Mouse (Mus musculus) v-Abl transformed pro-B cells (cell line): ENCODE measurements at regions not wholly inside any gene's neighbourhood (a gene's known extent, or its start where the extent isn't known, plus 50 kb on each side); places are given as distances from the start of the nearest gene placed in this dataset.

ENCODE experiments used
- in situ Hi-C, 2 experiments: fragments of 400-800 bp; cut with MboI; formaldehyde crosslinking; loops; one replicate each; pipeline ENCODE4 v1.15.1; 2025; ENCODE audit not compliant: unreplicated experiment in 2 of 2

- in situ Hi-C loops = no loop called here
Measured at GRCm38 (mm10) chr9:69705942-69706341, 54.8 kb downstream of the Foxb1 start.

DNA sequence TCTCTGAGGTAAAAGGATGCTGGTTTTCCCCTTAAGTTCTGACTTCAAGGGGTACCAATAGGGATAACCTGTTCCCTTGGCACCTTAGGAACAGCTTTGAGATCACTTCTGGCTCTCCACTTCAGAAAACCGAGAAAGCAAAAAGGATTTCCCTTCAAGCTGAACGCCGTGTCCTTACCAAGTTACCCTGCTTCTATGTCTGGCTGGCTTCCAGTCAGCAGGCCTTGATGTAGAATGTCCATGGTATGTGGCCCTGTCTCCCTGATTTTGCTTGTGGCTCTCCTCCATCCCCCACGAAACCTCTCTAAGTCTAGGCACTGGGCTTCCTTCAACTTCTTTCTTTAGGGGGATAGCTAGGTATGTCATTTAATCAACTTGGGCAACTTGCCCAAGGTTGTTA is 55.7 kb downstream of the Foxb1 start:
- in situ Hi-C loops = no loop called here

DNA sequence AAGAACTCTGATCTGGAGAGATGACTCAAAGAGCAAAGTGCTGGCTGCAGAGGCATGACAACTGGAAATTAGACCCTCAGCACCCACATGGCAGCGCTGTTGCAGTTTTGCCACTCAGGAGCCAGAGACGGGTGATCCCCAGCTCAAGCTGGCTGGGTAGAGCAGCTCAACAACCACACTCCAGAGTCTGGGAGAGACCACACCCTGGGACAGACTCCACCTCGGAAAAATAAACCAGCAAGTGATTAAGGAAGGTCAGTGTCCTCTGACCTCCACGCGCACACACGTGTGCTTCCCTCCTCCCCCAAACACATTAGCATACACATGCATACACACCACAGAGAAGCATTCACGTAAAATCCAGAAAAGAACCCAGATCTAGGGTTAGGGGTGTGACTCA is 57.0 kb downstream of the Foxb1 start:
- in situ Hi-C loops = no loop called here

- in situ Hi-C loops = no loop called here
Measured at GRCm38 (mm10) chr9:69702156-69702928, 58.4 kb downstream of the Foxb1 start.

GRCm38 (mm10) chr9:69700696-69701095 is 60.0 kb downstream of the Foxb1 start:
- in situ Hi-C loops = no loop called here

- in situ Hi-C loops = no loop called here
Measured at GRCm38 (mm10) chr9:69691756-69692155, 69.0 kb downstream of the Foxb1 start.

DNA sequence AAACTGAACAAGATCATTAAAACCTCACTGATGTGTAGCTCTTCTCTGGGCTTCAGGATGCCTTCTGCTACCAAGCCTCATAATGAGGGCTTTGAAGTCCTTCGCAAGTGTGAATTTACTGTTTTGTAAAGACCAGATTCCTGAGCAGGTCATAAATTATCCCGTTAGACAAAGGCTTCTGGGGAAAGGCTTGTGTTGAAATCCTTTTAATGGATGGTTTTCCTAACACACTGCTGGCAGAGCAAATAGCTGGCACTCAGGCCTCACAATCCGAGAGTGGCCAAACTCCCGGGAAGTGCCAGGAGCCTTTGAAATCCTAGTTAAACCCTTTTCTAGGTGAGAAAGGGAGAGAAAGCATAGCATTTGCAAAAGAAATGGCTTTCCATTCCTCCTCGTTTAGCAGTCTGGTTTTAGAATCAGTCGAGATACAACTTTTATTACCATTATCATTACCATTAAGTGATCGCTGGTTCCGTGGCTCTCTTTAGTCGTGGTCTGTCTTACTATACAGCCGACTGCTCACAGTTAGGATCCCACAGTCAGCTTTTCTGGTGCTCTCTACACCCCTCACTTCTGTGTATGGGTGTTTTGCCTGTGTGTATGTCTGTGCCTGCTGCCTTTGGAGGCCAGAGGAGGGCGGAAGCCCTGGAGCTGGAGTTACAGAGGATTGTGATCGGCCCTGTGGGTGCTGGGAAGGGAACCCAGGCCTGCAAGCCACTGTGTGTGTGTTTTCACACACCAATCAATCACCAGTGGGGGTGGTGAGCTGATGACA is 73.2 kb downstream of the Foxb1 start:
- in situ Hi-C loops = no loop called here

DNA sequence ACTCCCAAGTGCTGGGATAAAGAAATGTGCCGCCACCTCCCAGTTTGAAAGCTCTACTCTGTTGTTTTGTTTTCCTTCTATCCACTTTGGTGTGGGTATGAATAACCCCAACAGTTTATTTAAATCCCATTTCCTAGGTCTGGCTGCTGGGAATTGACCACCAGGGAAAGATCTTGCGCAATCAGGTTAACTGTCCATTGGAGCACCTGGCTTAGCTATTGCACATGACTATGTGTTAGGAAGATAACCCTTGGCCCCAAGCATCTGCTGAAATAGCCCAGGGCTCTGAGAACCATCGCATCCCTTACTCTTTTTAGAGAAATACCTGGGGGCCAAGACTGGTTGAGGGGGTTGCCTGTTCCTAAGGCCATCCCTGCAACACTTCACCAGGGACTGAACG is 74.0 kb downstream of the Foxb1 start:
- in situ Hi-C loops = no loop called here

DNA sequence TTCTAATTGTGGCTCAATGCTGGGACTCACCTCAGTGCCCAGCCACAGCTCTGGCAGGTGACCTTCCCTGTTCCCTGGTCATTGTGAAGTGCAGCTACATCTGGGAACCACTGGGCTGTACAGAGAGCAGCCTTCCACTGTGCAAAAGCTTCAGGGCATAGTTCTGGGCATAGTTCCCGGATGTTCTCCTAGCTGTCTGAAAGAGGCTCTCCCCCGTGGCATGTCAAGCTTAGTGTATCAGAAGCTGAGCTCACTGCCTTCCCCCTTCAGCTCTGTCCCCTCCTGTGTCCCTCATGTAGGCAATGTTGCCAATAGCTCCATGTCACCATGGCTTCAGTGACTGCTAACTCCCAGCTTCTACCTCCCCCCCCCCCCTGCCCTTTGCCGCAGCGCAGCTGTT is 75.1 kb downstream of the Foxb1 start:
- in situ Hi-C loops = no loop called here

DNA sequence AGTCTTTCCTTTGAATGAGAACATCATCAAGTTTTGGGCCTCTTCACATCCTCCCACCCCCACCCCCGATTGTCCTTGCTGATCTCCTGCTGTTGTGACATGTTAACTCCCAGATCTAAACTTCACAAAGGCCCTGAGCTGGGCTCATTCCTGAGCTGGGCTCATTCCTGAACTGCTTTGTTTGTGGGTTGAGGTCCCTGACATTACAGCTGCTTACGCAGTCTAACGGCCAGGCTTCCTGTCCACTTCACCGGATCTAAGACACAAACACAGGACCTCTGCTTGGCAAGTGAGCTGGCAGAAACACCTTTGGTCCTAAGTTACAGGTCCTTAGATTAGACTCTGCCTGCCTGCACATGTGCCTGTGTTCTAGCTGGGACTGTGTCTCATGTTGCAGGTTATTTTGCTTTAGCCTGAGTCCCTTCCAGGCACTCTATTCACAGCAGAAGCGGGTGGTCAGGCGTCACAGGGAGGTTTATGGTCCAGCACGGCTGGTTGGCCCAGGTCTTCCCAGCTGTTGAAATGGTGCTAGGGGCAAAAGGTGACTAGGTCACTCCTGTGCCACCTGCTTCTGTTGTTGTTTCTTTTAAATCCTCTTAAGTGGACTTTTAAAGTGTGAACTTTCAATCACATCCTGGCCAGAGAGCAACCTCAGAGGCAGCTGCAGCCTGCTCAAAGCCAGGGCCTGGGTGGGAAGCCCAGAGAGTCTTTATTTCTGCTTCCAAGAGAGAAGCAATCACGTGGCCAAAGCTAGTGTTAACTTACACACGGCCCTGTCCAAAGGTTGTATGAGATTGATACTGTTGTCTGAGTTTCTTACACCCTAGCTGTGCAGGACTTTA is 79.1 kb downstream of the Foxb1 start:
- in situ Hi-C loops = no loop called here

DNA sequence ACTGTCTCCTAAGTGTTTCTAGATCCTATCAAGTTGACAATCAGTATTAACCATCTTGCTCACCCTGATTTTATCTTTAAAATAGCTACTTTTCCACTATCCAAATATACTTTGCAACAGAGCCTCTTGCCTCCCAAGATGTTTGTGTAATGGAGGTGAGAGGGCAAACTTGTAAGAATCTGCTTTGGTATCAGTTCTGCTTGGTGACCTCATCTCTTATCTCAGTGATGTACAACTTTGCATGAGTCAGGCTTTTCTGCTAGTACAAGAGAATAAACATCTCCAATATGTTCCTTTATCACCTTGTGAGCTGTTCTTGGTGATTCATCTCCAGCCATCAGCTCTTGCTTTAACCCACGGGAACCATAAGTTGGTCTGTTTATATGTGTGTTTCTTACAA is 82.1 kb downstream of the Foxb1 start:
- in situ Hi-C loops = no loop called here

DNA sequence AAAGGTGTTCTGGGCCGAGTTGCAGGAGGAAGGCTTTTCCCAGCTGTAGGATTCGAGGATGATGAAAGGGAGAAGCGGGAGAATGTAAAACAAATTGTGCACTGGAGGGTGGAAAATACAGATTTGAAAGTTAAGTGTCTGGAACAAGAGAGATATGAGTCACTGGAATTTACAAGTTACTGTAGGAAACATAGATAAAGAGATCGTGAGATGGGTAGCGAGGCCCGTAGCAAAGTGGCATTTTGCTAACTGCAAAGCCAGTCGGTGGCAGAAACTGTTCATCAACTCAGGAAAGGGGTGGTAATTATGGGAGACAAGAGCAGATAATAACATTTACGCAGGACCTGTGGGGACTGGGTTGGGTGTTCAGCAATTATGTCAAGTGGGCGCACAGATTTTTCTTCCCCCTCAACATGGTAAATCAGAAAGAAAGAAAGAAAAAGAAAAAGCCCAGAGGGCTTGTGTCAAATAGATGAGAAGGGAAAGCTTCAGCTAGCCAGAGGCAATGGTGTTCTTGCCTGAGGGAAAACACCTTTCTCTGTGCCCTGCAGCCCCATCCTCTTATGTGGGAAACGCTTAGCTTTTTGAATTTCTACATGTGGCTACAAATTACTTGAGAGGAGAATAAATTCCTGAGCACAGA is 87.2 kb downstream of the Foxb1 start:
- in situ Hi-C loops = no loop called here

DNA sequence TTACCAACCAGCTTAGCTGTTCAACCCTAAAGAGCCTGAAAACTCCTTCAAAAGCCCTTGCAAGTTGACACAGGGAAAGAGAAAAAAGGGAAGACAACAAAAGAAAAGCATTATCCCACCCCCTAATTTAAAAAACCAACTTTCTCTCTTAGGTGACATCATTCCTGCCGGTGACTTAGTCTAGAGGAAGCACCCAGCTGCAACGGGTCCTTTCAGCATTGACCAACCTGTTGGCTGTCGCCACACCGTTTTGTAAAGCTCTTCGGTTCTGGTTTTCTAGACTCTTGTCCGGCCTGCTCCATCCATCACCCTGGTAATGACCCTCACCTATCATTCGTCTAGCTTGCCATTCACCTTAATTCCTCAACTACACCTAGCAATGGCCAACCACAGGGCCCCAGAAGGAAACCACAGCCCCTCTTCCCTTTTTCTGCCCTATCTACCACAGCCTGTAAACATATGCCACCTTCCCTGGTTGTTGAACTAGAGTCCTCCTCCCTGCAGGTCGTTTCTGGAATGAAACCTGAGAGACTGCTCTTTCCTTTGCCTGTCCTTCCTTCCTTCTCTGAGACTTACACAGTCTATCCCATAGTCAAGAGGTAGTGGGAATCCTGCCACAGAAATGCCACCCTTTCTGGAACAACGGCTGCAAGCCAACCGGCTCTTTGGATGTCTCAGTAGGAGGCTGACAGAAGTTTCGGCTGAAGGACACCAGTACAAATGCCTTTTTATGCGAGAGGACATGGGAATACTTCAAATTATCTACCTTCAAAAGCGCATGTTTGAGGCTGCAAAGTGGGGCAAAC is 87.9 kb downstream of the Foxb1 start:
- in situ Hi-C loops = no loop called here

DNA sequence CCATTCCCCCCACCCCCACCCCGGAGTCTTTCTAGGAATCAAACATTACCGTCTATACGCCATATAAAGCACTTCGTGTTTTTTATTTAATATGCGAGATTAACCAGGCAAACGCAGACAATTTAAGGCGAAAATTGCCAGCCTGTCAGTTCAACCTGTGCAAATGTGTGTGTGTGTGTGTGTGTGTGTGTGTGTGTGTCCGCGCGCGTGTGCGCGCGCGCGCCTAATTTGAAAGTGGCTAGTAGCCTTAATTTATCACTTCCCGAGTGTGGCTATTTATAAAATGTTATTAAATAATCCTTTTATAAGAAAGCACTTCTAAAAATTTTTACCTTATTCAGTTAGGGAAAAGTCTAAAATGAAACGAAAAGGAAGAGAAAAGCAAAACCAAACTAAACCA is 89.5 kb downstream of the Foxb1 start:
- in situ Hi-C loops = no loop called here

DNA sequence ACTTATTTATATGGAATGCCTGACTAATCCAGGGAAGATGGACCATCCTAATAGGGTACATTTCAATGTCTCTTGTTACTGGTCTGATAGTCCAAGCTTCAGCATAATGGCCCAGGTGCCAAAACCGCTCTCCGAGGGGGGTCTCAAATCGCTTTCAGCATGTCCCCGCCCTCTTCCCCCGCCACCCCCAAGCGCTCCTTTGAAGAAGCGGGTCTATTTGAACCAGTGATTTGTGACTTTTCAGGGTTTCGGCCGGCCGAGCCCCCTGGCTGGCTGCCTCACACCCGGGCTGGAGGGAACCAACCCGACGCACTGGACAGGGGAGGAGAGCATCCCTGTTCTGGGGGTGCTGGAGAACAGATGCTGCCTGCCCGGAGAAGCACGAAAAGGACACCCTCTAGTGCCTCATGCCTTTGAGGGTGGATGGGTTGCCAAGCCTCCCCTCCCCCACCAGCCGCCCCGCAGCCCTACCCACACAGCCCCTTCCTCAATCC is 90.1 kb downstream of the Foxb1 start:
- in situ Hi-C loops = no loop called here

DNA sequence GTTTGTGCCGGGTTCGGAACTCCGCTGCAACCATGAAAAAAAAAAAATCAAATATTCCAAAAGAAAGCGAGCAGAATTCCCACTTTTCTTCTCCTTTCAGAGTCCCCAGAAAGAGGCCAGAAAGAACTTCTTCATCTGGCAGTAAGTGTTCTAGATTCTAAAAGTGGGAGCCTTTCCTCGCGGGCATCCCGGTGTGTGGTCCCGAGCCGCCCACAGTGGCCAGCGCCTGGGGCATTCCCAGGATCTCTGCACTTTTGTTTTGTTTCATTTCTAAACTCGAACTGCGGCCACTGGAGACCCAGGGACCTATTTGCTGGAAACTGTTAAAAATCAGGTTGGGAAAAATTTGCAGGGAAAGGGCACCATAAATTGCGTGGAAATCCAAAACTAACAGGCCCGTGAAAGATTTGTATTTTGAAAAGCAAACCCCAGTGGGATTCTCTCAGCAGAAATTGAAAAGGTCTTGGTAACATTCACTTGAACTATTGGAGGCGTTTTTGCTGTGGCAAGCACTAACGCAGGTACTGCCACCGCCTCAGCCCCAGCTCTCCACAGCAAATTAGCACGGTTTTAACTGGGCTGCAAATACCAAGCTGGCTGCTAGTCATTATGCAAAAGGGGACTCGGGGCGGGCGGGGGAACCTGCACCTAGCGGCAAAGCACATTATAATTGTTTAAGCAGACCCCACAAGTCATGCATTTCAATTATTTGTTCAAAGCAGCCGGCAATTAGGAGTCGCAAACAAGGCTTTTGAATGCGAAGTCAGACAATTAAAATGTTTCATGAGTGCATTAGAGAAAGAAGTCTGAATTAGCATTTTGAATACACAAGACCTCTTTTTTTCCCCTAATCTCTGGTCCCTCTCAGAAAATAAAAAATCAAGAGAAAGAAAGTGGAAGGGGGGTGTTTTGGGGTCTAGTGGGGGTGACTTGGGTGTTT is 90.9 kb downstream of the Foxb1 start:
- in situ Hi-C loops = no loop called here

GRCm38 (mm10) chr9:69668475-69669090 is 92.2 kb downstream of the Foxb1 start:
- in situ Hi-C loops = no loop called here

DNA sequence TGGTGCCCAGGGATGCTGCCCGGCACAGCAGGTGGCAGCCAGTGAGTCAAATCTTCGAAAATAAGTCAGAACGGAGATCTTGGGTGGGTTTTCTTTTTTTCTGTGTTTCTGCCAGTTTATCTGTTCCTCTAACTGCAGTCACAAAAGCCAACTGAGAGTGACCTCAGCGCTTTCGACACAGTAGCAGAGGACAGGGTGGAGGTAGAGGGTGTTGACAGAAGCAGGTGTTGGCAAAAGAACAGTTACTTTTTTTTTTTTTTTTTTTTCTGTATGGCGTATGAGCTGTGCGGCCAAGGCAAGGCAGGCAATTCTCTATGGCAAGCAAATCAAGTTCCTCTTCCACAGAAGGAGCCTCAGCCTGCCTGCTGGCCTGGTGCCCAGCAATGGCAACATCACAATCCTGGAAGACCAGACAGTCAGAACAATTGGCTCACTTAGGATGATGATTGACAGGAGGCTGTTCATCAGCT is 93.6 kb downstream of the Foxb1 start:
- in situ Hi-C loops = no loop called here
